Mouse (Mus musculus) lung, embryonic 16.5 days (tissue): ENCODE measurements around the gene St5. TPM values are rescaled to one million over a fixed set of nuclear protein-coding genes. Genes with fewer than 3 reads are reported as not detected.

Experiments
- ATAC-seq: fragments of 200-750 bp; cut with Nextera tagmentation; 2 replicates; pipeline ENCODE4 v1.8.0; 2017; ENCODE audit warnings: low read depth, mild to moderate bottlenecking, moderate library complexity
- H3K27ac ChIP-seq: fragments of 300-500 bp; sonication (generic); 2 replicates; pipeline ENCODE4 v1.5.1; 2014; ENCODE audit warnings: mild to moderate bottlenecking, control low read depth, low read length
- H3K27me3 ChIP-seq: fragments of 300-500 bp; sonication (generic); 2 replicates; pipeline ENCODE4 v1.6.1; 2014; ENCODE audit warnings: low read depth, low read length, mixed read lengths; ENCODE audit not compliant: control insufficient read depth, insufficient read depth
- H3K36me3 ChIP-seq: fragments of 300-500 bp; sonication (generic); 2 replicates; pipeline ENCODE4 v1.6.1; 2014; ENCODE audit warnings: low read length; ENCODE audit not compliant: control insufficient read depth, insufficient read depth
- H3K4me1 ChIP-seq: fragments of 300-500 bp; sonication (generic); replicated peaks from 2 replicates; pipeline ENCODE4 v1.6.1; 2014; ENCODE audit warnings: low read length, mixed read lengths; ENCODE audit not compliant: control insufficient read depth, insufficient read depth
- H3K4me2 ChIP-seq: fragments of 300-500 bp; sonication (generic); 2 replicates; pipeline ENCODE4 v1.6.1; 2014; ENCODE audit warnings: low read depth, low read length, control low read depth
- H3K4me3 ChIP-seq: fragments of 300-500 bp; sonication (generic); 2 replicates; pipeline ENCODE4 v1.5.1; 2014; ENCODE audit warnings: mild to moderate bottlenecking, low read length, control low read depth
- H3K9ac ChIP-seq: fragments of 300-500 bp; sonication (generic); 2 replicates; pipeline ENCODE4 v1.6.1; 2014; ENCODE audit warnings: low read length, control low read depth
- H3K9me3 ChIP-seq: fragments of 300-500 bp; sonication (generic); 2 replicates; pipeline ENCODE4 v1.6.1; 2016; ENCODE audit warnings: low read length; ENCODE audit not compliant: control insufficient read depth
- WGBS: fragments of 180-500 bp; shearing (Covaris S2); extraction: QIAGEN DNeasy Blood & Tissue Kit; methylation state at CpG from one replicate; pipeline ENCODE4 v1.1.7; 2014; 5-methylcytosine and 5-hydroxymethylcytosine counted together
- polyA plus RNA-seq: library from polyadenylated mRNA; unstranded; fragments of >200 nt; fragmentation: Nextera tagmentation; extraction: Ambion mirVana; gene quantifications from 2 replicates; pipeline ENCODE4 v1.2.1, GENCODE M21; 2015

The St5 gene
- polyA plus RNA-seq, 1 experiment from 2014 or later = 77.5 TPM

GRCm38 (mm10) chr7:109707023-109707785 lies 3.8 kb upstream of the St5 start:
- Histone ChIP-seq H3K4me3 (no peak overlapping the region), H3K27ac (no peak overlapping the region), H3K36me3 (peaks cover 6% of the 10 kb centered on the region; the same call in 1 of the 2 replicates), H3K27me3 (no peaks in the 10 kb centered on the region), H3K4me1 (peaks cover 22% of the 10 kb centered on the region), H3K9ac (no peak overlapping the region), H3K4me2 (no peak overlapping the region), H3K9me3 (no peaks in the 10 kb centered on the region)
- ATAC-seq = no peak
- 31% methylated on average over 4 of the region's 4 CpGs for WGBS

- H3K27ac ChIP-seq = peak overlapping the region; percentile 76; the same call in 1 of the 2 replicates
- H3K4me1 ChIP-seq = peaks cover 19% of the 10 kb centered on the region
- H3K4me2 ChIP-seq = peak overlapping the region; percentile 79
- WGBS = 26% methylated on average over 3 of the region's 3 CpGs
- H3K36me3 ChIP-seq = no peaks in the 10 kb centered on the region
- H3K9ac ChIP-seq = no peak overlapping the region
- H3K4me3 ChIP-seq = peak overlapping the region; percentile 62
- H3K9me3 ChIP-seq = no peaks in the 10 kb centered on the region; the same call in 1 of the 2 replicates
- H3K27me3 ChIP-seq = no peaks in the 10 kb centered on the region
- ATAC-seq = no peak
Observed at GRCm38 (mm10) chr7:109704461-109704860, 1.1 kb upstream of the St5 start.

- Histone ChIP-seq H3K4me1 (peaks cover 19% of the 10 kb centered on the region), H3K4me3 (peak overlapping the region; percentile 62), H3K9ac (peak overlapping the region; percentile 76), H3K36me3 (no peaks in the 10 kb centered on the region), H3K27ac (peak overlapping the region; percentile 76), H3K4me2 (peak overlapping the region; percentile 79), H3K27me3 (no peaks in the 10 kb centered on the region), H3K9me3 (no peaks in the 10 kb centered on the region; the same call in 1 of the 2 replicates)
- 1% methylated on average over 17 of the region's 17 CpGs for WGBS
- ATAC-seq = no peak
Observed at GRCm38 (mm10) chr7:109704016-109704377, 592 bp upstream of the St5 start.

- Histone ChIP-seq H3K4me1 (peaks cover 11% of the 10 kb centered on the region), H3K4me3 (peak overlapping the region; percentile 62), H3K9me3 (no peaks in the 10 kb centered on the region; the same call in 1 of the 2 replicates), H3K4me2 (peak overlapping the region; percentile 79), H3K27ac (no peak overlapping the region), H3K27me3 (no peaks in the 10 kb centered on the region), H3K36me3 (no peaks in the 10 kb centered on the region), H3K9ac (no peak overlapping the region; the same call in 1 of the 2 replicates)
- ATAC-seq = no peak
- 49% methylated on average over 4 of the region's 4 CpGs for WGBS
Observed at GRCm38 (mm10) chr7:109702721-109703120, 684 bp downstream of the St5 start.

- H3K36me3 ChIP-seq = no peaks in the 10 kb centered on the region
- no peaks in the 10 kb centered on the region; the same call in 1 of the 2 replicates for H3K9me3 ChIP-seq
- no peak overlapping the region for H3K4me3 ChIP-seq
- no peaks in the 10 kb centered on the region for H3K27me3 ChIP-seq
- peaks cover 8% of the 10 kb centered on the region for H3K4me1 ChIP-seq
- H3K4me2 ChIP-seq = no peak overlapping the region
- no peak overlapping the region for H3K27ac ChIP-seq
- no peak for ATAC-seq
- H3K9ac ChIP-seq = no peak overlapping the region
Observed at GRCm38 (mm10) chr7:109700213-109700612, 3.2 kb downstream of the St5 start.

- Histone ChIP-seq H3K4me1 (peaks cover 12% of the 10 kb centered on the region), H3K9me3 (no peaks in the 10 kb centered on the region; the same call in 1 of the 2 replicates), H3K9ac (no peak overlapping the region), H3K27me3 (no peaks in the 10 kb centered on the region), H3K27ac (no peak overlapping the region), H3K36me3 (no peaks in the 10 kb centered on the region), H3K4me2 (no peak overlapping the region), H3K4me3 (no peak overlapping the region)
- ATAC-seq = no peak
- WGBS = 84% methylated on average over 10 of the region's 10 CpGs
Observed at GRCm38 (mm10) chr7:109695339-109695726, 8.1 kb downstream of the St5 start.

GRCm38 (mm10) chr7:109694576-109695338 lies 8.6 kb downstream of the St5 start:
- no peak overlapping the region for H3K27ac ChIP-seq
- H3K36me3 ChIP-seq = no peaks in the 10 kb centered on the region
- no peaks in the 10 kb centered on the region for H3K9me3 ChIP-seq
- no peak for ATAC-seq
- no peaks in the 10 kb centered on the region for H3K27me3 ChIP-seq
- no peak overlapping the region for H3K9ac ChIP-seq
- 82% methylated on average over 13 of the region's 13 CpGs for WGBS
- peaks cover 12% of the 10 kb centered on the region for H3K4me1 ChIP-seq
- no peak overlapping the region for H3K4me2 ChIP-seq
- no peak overlapping the region for H3K4me3 ChIP-seq

GRCm38 (mm10) chr7:109690961-109691360 lies 12.4 kb downstream of the St5 start:
- H3K27me3 ChIP-seq = no peaks in the 10 kb centered on the region
- 39% methylated on average over 5 of the region's 5 CpGs for WGBS
- H3K4me3 ChIP-seq = no peak overlapping the region
- peak; percentile 61 for ATAC-seq
- no peaks in the 10 kb centered on the region for H3K9me3 ChIP-seq
- H3K4me1 ChIP-seq = peaks cover 13% of the 10 kb centered on the region
- no peak overlapping the region for H3K4me2 ChIP-seq
- no peak overlapping the region for H3K9ac ChIP-seq
- peak overlapping the region; percentile 83 for H3K27ac ChIP-seq
- no peaks in the 10 kb centered on the region for H3K36me3 ChIP-seq

GRCm38 (mm10) chr7:109690101-109690500 lies 13.3 kb downstream of the St5 start:
- WGBS = 89% methylated on average over 3 of the region's 3 CpGs
- H3K36me3 ChIP-seq = no peaks in the 10 kb centered on the region

More at GRCm38 (mm10) chr7:109690101-109690500, 13.3 kb downstream of the St5 start:
- ATAC-seq = no peak
- Histone ChIP-seq H3K27ac (no peak overlapping the region), H3K9me3 (no peaks in the 10 kb centered on the region), H3K4me2 (no peak overlapping the region), H3K4me1 (peaks cover 14% of the 10 kb centered on the region), H3K27me3 (no peaks in the 10 kb centered on the region), H3K9ac (no peak overlapping the region), H3K4me3 (no peak overlapping the region)
